Mouse (Mus musculus): ENCODE results near the gene En1. TPM values are rescaled to one million over a fixed set of nuclear protein-coding genes. Genes with fewer than 3 reads are reported as not detected.

En1 gene
- polyA plus RNA-seq, 1 experiment from 2014 or later = 0.09 TPM

GRCm38 (mm10) chr1:120650068-120650467 is 47.9 kb downstream of the En1 start:
- WGBS = 73% methylated on average over 8 of the region's 8 CpGs

GRCm38 (mm10) chr1:120651997-120652396 is 49.8 kb downstream of the En1 start:
- Histone ChIP-seq H3K4me2 (ENCODE audit: low read depth, low read length) (no peak overlapping the region), H3K4me1 (ENCODE audit: control insufficient read depth, insufficient read depth, low read length) (no peaks in the 10 kb centered on the region), H3K9me3 (replicated peaks; ENCODE audit: control insufficient read depth, low read length) (no peaks in the 10 kb centered on the region), H3K27ac (ENCODE audit: low read length) (no peak overlapping the region), H3K9ac (ENCODE audit: low read length) (no peak overlapping the region), H3K4me3 (replicated peaks; ENCODE audit: low read length) (no peak overlapping the region), H3K36me3 (ENCODE audit: control insufficient read depth, insufficient read depth, low read length) (no peaks in the 10 kb centered on the region), H3K27me3 (ENCODE audit: control insufficient read depth, insufficient read depth, low read length) (0 out of 2 replicates have a peak, but pooled peaks cover 3% of the 10 kb centered on the region)
- no peak for ATAC-seq (ENCODE audit: insufficient read depth, low FRiP score)
- 77% methylated on average over 5 of the region's 5 CpGs for WGBS

More at GRCm38 (mm10) chr1:120650068-120650467, 47.9 kb downstream of the En1 start:
- Histone ChIP-seq H3K4me2 (ENCODE audit: low read depth, low read length) (no peak overlapping the region), H3K36me3 (ENCODE audit: control insufficient read depth, insufficient read depth, low read length) (no peaks in the 10 kb centered on the region), H3K27me3 (ENCODE audit: control insufficient read depth, insufficient read depth, low read length) (0 out of 2 replicates have a peak, but pooled peaks cover 3% of the 10 kb centered on the region), H3K27ac (ENCODE audit: low read length) (no peak overlapping the region), H3K4me3 (replicated peaks; ENCODE audit: low read length) (no peak overlapping the region), H3K9me3 (replicated peaks; ENCODE audit: control insufficient read depth, low read length) (no peaks in the 10 kb centered on the region), H3K4me1 (ENCODE audit: control insufficient read depth, insufficient read depth, low read length) (no peaks in the 10 kb centered on the region), H3K9ac (ENCODE audit: low read length) (no peak overlapping the region)
- no peak for ATAC-seq (ENCODE audit: insufficient read depth, low FRiP score)

GRCm38 (mm10) chr1:120654950-120655396 is 52.8 kb downstream of the En1 start:
- 54% methylated on average over 7 of the region's 7 CpGs for WGBS
- Histone ChIP-seq H3K36me3 (ENCODE audit: control insufficient read depth, insufficient read depth, low read length) (no peaks in the 10 kb centered on the region), H3K9me3 (replicated peaks; ENCODE audit: control insufficient read depth, low read length) (no peaks in the 10 kb centered on the region), H3K27ac (ENCODE audit: low read length) (no peak overlapping the region), H3K9ac (ENCODE audit: low read length) (no peak overlapping the region), H3K4me3 (replicated peaks; ENCODE audit: low read length) (no peak overlapping the region), H3K4me2 (ENCODE audit: low read depth, low read length) (no peak overlapping the region), H3K27me3 (ENCODE audit: control insufficient read depth, insufficient read depth, low read length) (0 out of 2 replicates have a peak, but pooled peaks cover 3% of the 10 kb centered on the region), H3K4me1 (ENCODE audit: control insufficient read depth, insufficient read depth, low read length) (no peaks in the 10 kb centered on the region)
- no peak for ATAC-seq (ENCODE audit: insufficient read depth, low FRiP score)

Other genes starting within 250 kb of the En1 start
- 1.3 and 1.6 TPM in 2 replicates for gene Marco, start 97.4 kb upstream of the En1 start, polyA plus RNA-seq (2015; fragmentation: Nextera tagmentation; extraction: Ambion mirVana)

Measured in stomach, embryonic 16.5 days (tissue).